39 mouse cellular contexts compared by ENCODE assay signal in the genomic region with DNA sequence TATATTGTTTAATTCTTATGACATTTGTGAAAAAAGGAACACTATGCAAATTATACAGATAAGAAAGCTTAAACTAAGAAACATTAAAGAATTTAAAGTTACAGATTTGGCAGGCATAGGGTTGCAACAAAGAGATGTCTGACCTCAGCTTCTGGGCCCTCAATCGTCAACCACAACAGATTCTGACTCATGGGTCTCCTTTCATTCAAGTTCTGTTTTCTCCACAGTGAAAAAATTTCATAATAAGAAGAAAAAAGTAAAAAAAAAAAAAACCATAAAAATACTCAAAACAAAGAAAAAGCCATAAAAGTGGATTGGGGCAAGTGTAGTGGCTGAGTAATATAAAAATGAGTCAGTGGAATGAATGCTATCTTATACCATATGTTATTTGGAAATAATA. TPM values are rescaled to one million over a fixed set of nuclear protein-coding genes. Genes with fewer than 3 reads are reported as not detected.
"Had no signal": no experiment of that assay in that cellular context is flagged by ENCODE, and none has a peak within 500 bp of the region (broad histone marks: within the 10 kb centered on the region; RNA-seq: fewer than 3 reads in every experiment).

No protein-coding gene starts in this region.

- H3K9me3 ChIP-seq: heart, embryonic 13.5 days; heart, embryonic 15.5 days; hindbrain, embryonic 13.5 days; hindbrain, embryonic 15.5 days; limb, embryonic 13.5 days; limb, embryonic 15.5 days; liver, embryonic 12.5 days had no signal

- H3K4me2 ChIP-seq: heart, embryonic 11.5 days; heart, embryonic 13.5 days; heart, embryonic 15.5 days; hindbrain, embryonic 13.5 days; hindbrain, embryonic 15.5 days; limb, embryonic 13.5 days; limb, embryonic 15.5 days; liver, embryonic 12.5 days had no signal

- H3K4me1 ChIP-seq: heart, embryonic 13.5 days; heart, embryonic 15.5 days; hindbrain, embryonic 13.5 days; hindbrain, embryonic 15.5 days; limb, embryonic 13.5 days; limb, embryonic 15.5 days; liver, embryonic 12.5 days had no signal

- H3K4me3 ChIP-seq: heart, adult 2 months; heart, embryonic 13.5 days; heart, embryonic 15.5 days; hindbrain, embryonic 13.5 days; hindbrain, embryonic 15.5 days; layer of hippocampus, adult 2 months; left cerebral cortex, adult 2 months; limb, embryonic 13.5 days; limb, embryonic 15.5 days; liver, embryonic 12.5 days had no signal

- H3K27ac ChIP-seq: heart, adult 2 months; heart, embryonic 13.5 days; heart, embryonic 15.5 days; hindbrain, embryonic 13.5 days; hindbrain, embryonic 15.5 days; hindbrain, postnatal 0 days; layer of hippocampus, adult 2 months; left cerebral cortex, adult 2 months; limb, embryonic 13.5 days; limb, embryonic 15.5 days; liver, embryonic 12.5 days; liver, embryonic 14.5 days had no signal

- H3K27me3 ChIP-seq: heart, embryonic 13.5 days; heart, embryonic 15.5 days; hindbrain, embryonic 13.5 days; hindbrain, embryonic 15.5 days; limb, embryonic 13.5 days; limb, embryonic 15.5 days; liver, embryonic 12.5 days had no signal

- H3K36me3 ChIP-seq: heart, embryonic 13.5 days; heart, embryonic 15.5 days; hindbrain, embryonic 13.5 days; hindbrain, embryonic 15.5 days; limb, embryonic 13.5 days; limb, embryonic 15.5 days; liver, embryonic 12.5 days had no signal

- DNase-seq: gastrocnemius, postnatal 14 days; gastrocnemius, postnatal 36 days; heart, adult 11 months; heart, adult 2 months; heart, postnatal 14 days; heart, postnatal 36 days; kidney, adult 18-20 months; kidney, adult 8-10 months; kidney, postnatal 10 days; kidney, postnatal 25 days; kidney, postnatal 4 days; left cerebral cortex, postnatal 4 days had no signal

- ATAC-seq: hindbrain, postnatal 0 days; intestine, embryonic 16.5 days; liver, embryonic 12.5 days had no signal

- H3K9ac ChIP-seq: heart, embryonic 13.5 days; heart, embryonic 15.5 days; hindbrain, embryonic 13.5 days; hindbrain, embryonic 15.5 days; limb, embryonic 13.5 days; limb, embryonic 15.5 days; liver, embryonic 12.5 days; liver, embryonic 14.5 days had no signal

RNA-seq across cellular contexts. Expression of a gene that starts 36.6 kb away (rescaled TPM):
- total RNA-seq: gastrocnemius, adult 18-20 months; gastrocnemius, adult 8-10 months; gastrocnemius, postnatal 14 days; gastrocnemius, postnatal 36 days; heart, adult 2 months; heart, postnatal 14 days; heart, postnatal 36 days; hematopoietic stem cell, adult 5-6 weeks; hindbrain, postnatal 0 days; layer of hippocampus, adult 2 months; layer of hippocampus, postnatal 10 days; layer of hippocampus, postnatal 25 days; left cerebral cortex, adult 2 months; left cerebral cortex, postnatal 10 days; left cerebral cortex, postnatal 25 days; left cerebral cortex, postnatal 4 days had no signal
- polyA plus RNA-seq: heart, adult 2 months; heart, embryonic 11.5 days; heart, embryonic 13.5 days; heart, embryonic 15.5 days; heart, postnatal 0 days; hindbrain, embryonic 11.5 days; hindbrain, embryonic 13.5 days; hindbrain, embryonic 15.5 days; hindbrain, postnatal 0 days; intestine, embryonic 14.5 days; intestine, embryonic 16.5 days; kidney, embryonic 14.5 days; kidney, embryonic 16.5 days; limb, embryonic 11.5 days; limb, embryonic 13.5 days; limb, embryonic 15.5 days; liver, adult 2 months; liver, embryonic 12.5 days had no signal

RNA-seq across cellular contexts. Expression of a gene that starts 39.4 kb away (rescaled TPM):
- total RNA-seq: gastrocnemius, adult 18-20 months; gastrocnemius, adult 8-10 months; gastrocnemius, postnatal 14 days; gastrocnemius, postnatal 36 days; heart, adult 2 months; heart, postnatal 14 days; heart, postnatal 36 days; hematopoietic stem cell, adult 5-6 weeks; hindbrain, postnatal 0 days; layer of hippocampus, adult 2 months; layer of hippocampus, postnatal 10 days; layer of hippocampus, postnatal 25 days; left cerebral cortex, adult 2 months; left cerebral cortex, postnatal 10 days; left cerebral cortex, postnatal 25 days; left cerebral cortex, postnatal 4 days had no signal
- polyA plus RNA-seq: heart, adult 2 months; heart, embryonic 11.5 days; heart, embryonic 13.5 days; heart, embryonic 15.5 days; heart, postnatal 0 days; hindbrain, embryonic 11.5 days; hindbrain, embryonic 13.5 days; hindbrain, embryonic 15.5 days; hindbrain, postnatal 0 days; intestine, embryonic 14.5 days; intestine, embryonic 16.5 days; kidney, embryonic 14.5 days; kidney, embryonic 16.5 days; limb, embryonic 11.5 days; limb, embryonic 15.5 days; liver, adult 2 months; liver, embryonic 12.5 days; liver, embryonic 14.5 days had no signal
